Mouse (Mus musculus): ENCODE measurements around the gene Kif2a.
"Not testable (repeated sequence)": the region's sequence is repeated elsewhere in the genome, so short reads cannot be mapped to it uniquely, and the experiment has no call there.

Gene Kif2a

DNA sequence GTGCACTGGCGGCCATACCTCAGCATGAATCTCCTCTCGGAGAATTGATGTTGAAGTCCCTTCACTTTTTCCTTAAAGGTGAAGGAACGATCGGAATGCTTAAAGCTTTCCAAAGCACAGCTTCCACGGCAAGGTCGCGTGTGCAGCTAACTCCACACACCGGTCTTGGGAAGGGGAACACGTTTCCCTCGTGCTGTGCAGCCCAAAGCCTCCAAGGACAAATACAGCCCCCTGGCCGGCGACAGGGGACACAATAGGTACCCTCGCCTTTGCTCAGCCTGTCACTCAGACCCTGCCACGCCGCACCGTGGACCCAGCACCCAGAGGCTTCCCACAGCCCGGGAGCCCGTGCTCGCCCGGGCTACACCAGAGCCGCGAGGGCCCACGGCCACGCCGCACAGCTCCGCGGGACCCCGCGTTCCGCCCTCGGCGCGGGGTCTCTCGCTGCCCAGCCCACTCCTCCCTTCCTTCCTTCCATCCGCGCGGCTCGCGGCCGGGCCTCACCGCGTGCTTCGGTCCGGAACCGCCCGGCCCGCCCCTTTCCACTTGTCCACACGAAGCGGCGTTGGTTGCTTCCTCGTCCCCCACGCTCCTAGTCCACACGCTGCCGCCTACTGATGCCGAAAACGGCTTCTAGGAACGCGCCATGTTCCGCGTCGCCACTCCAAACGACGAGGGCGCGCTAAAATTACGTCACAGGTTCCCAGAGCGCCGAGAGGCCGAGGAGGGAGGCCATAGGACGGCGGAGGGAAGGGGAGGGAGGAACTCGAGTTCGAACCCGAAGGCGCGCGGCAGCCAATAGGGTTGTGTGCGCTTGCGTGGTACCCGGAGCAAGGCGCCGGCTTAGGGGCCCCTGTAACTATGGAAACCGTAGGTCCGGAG is 85.4 kb downstream of the Kif2a start, which contains the start of gene Ipo11:
Ipo11 (minus strand) TSS at position 703 of the 882 bp plus-strand sequence.
- DNase-seq (ENCODE audit: extremely low read depth, low read depth, low spot score): peak; percentile 39

DNA sequence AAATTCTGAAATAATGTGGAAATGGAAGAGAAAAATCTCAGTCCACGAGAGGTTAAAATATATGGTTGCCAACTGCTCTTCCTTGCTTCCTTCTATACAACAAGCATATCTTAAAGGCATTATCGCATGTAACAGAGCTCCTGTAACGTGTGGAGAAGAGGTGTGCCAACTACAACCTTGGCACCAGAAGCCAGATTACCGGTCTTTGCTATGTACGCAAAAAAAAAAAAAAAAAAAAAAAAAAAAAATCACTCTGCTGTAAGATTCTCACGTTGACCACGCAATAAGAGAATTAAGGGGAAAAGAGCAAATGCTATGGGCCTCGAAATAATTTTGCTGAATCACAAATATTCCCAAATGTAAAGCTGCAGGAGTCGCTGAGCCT is 86.1 kb downstream of the Kif2a start:
- no peak for DNase-seq (ENCODE audit: extremely low read depth, low read depth, low spot score)

DNA sequence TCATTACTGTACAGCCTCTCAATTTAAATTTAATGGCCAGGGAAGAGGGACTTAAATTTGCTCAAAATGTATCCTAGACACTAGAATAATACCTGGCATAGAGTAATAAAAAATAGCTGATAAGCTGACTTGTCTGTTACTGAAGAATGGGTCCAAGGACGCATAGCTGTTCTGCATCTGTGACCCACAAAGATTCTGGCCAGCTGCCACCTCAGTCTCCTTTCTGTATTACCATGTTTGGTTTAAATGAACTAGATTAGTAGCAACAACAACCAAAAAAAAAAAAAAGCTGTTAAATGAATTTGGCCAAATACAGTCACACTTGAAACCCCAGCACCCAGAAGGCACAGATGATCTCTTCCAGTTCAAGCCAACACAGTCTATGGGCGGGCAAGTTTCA is 92.7 kb downstream of the Kif2a start:
- DNase-seq (ENCODE audit: extremely low read depth, low read depth, low spot score): no peak

DNA sequence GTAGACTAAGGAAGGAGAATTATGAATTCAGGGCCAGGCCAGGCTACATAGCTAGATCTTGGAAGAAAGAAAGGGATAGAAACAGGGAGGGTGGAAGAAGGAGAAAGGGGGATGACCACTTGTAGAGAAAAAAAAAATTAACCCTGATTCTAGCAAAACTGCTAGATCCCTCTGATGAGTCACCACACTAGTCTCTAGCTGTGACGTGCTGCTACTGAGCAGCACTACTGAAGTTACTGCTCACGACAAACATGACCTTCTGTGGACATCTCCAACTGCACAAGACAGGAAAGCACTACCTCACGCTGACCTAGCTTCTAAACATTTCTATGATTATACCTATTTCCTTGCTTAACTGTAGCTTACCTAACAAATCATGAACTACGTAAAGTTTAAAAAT is 93.6 kb downstream of the Kif2a start:
- no peak for DNase-seq (ENCODE audit: extremely low read depth, low read depth, low spot score)

DNA sequence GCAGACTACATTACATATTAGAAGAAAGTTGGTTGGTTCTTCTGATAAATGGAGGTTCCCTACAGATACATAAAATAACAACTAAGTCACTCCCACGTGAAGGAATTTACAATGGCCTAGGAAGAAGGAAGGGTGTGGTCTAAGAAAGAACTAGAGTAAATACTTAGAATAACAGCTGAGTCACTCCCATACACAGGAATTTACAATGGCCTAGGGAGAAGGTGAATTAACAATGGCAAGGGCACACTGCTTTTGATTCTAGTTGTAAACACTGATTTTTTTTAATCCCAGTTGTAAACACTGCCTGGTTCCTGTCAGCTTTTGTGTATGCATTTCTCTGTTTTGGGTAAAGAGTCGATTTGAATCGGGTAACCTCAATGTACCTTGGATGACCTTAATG is 96.0 kb downstream of the Kif2a start:
- not testable (repeated sequence) for DNase-seq (ENCODE audit: extremely low read depth, low read depth, low spot score)

DNA sequence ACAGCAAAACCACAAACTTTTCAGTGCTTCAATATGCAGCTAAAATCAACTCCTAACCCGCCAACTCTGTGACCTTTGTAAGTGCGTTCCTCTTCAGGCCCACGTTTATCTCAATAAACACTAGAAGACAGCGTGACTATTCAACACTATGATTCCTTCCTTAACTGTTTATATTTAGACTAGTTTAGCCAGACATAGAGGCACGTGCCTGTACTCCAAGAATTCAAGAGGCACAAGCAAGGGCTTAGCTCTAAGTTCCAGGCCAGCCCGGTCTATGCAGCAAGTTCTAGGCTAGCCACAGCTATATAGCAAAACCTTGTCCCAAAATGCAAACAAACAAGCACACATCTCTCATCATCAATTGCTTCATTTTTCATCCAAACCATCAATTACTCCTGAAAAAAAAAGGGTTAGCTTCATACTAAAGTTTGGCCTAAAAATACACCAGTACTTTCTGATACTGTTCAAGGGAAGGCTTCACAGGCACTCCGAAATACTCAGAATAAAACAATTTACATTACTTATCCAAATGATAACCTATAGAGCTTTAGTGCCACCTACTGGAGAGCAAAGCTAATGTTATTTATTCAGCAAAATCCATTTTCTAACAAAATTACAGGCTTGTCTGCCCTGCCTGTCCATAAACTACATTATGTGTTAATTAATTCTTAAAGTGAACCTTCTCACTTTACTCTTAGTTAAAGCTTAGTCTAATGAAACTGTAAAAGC is 103.4 kb downstream of the Kif2a start:
- no peak for DNase-seq (ENCODE audit: extremely low read depth, low read depth, low spot score)

DNA sequence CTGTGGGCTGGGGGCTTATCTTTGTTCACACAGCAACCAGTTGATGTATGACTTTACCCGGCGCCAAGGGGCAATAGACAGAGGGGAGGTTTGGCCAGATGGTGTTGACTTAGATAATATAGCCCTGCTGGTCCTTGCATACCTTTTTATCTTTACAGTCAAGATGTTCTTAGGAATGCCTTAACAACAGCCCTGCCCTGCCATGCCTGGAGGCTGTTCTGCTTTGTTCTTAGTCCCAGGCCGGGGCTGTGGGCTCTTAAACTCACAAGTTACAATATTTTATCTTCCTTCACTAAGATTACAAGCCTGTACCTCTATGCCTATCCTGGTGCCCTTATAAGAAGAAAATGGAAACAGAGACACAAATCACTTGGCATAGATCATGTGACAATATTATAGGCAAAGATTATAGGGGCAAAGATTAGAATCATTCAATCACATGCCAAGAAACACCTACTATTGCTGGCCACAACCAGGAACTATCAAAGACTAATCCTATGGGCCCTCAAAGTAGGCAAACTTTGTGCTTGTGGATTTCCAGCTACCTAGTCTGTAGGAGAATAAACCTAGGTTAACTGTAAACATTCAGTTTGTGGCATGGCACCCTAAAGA is 108.7 kb downstream of the Kif2a start:
- DNase-seq (ENCODE audit: extremely low read depth, low read depth, low spot score): no peak

DNA sequence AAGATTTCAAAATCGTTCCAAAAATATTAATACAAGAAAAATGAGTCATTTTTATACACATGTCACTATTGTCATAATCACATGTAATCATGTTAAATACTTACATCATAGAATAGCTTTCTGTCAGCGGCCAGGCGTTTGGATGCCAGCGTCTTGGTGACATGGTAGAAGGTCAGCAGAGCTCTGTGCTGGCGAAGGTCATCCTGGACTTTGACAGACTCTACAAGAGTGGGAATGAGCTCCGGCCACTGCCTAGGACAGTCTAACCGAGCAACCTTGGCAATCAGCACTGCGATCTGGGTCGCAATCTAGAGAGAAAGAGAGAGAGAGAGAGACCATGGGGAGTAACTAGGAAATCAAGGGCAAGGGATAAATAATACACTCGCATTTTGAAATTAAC is 111.8 kb downstream of the Kif2a start:
- no peak for DNase-seq (ENCODE audit: extremely low read depth, low read depth, low spot score)
